Mouse (Mus musculus) small intestine, adult 2 months (tissue): ENCODE measurements around the gene 5330417C22Rik.

Experiments
- CTCF ChIP-seq: fragments of 200-500 bp; IDR thresholded peaks from 2 replicates; pipeline ENCODE4 v1.5.1; 2012; ENCODE audit warnings: low read depth, mild to moderate bottlenecking, control low read depth, inconsistent platforms, low read length, moderate library complexity, mixed read lengths; ENCODE audit not compliant: insufficient replicate concordance, insufficient read length; ENCODE audit errors: extremely low read depth
- POLR2A ChIP-seq: fragments of 200-500 bp; IDR thresholded peaks from 2 replicates; pipeline ENCODE4 v1.6.1; 2012; ENCODE audit warnings: low read depth, mild to moderate bottlenecking, control low read depth, inconsistent platforms, low read length, moderate library complexity

- TF ChIP-seq CTCF, result no peak
- no peak for TF ChIP-seq POLR2A
Measured at GRCm38 (mm10) chr3:108406306-108406885, 129.9 kb downstream of the 5330417C22Rik start.
